Mouse (Mus musculus): ENCODE data around the gene Krt81. TPM values are rescaled to one million over a fixed set of nuclear protein-coding genes. Genes with fewer than 3 reads are reported as not detected.

The Krt81 gene
- total and polyA plus RNA-seq, 3 experiments = not detected

GRCm38 (mm10) chr15:101495266-101495665, 31.7 kb upstream of the Krt81 start:
- no peak for DNase-seq (ENCODE audit: low read depth, low spot score)
- no peaks in the 10 kb centered on the region for H3K4me1 ChIP-seq (ENCODE audit: control insufficient read depth in 1 of 2, insufficient read depth in 2 of 2, low read length in 2 of 2)
- H3K9me3 ChIP-seq (replicated peaks; ENCODE audit: insufficient read depth, low read length) = no peaks in the 10 kb centered on the region
- H3K79me2 ChIP-seq (ENCODE audit: control insufficient read depth, insufficient read depth, low read length, poor library complexity) = no peaks in the 10 kb centered on the region
- H3K4me3 ChIP-seq (ENCODE audit: control insufficient read depth in 1 of 2, insufficient read depth in 1 of 2, low read depth in 2 of 2, low read length in 2 of 2) = no peak overlapping the region
- H3K36me3 ChIP-seq (ENCODE audit: control insufficient read depth in 1 of 2, insufficient read depth in 2 of 2, low read length in 2 of 2) = no peaks in the 10 kb centered on the region
- TF ChIP-seq E2F4 (IDR thresholded peaks at IDR 0.05; ENCODE audit: borderline replicate concordance, low read depth, low read length) = no peak
- TF ChIP-seq MYB (IDR thresholded peaks at IDR 0.05; ENCODE audit: low read depth, low read length) = no peak
- no peak for TF ChIP-seq MAZ (IDR thresholded peaks at IDR 0.05; ENCODE audit: low read depth, low read length)
- no peak for TF ChIP-seq KAT2A (conservative IDR thresholded peaks at IDR 0.05; ENCODE audit: low read depth, low read length)
- no peak for TF ChIP-seq GATA1 (IDR thresholded peaks at IDR 0.05; ENCODE audit: low read depth, low read length)
- H3K9ac ChIP-seq (ENCODE audit: control insufficient read depth, low read depth, low read length, poor library complexity, severe bottlenecking) = no peak overlapping the region
- no peaks in the 10 kb centered on the region for H3K27me3 ChIP-seq (ENCODE audit: control insufficient read depth in 1 of 2, insufficient read depth in 2 of 2, low read length in 2 of 2)
- H3K27ac ChIP-seq (ENCODE audit: control insufficient read depth, low read depth, low read length) = no peak overlapping the region

GRCm38 (mm10) chr15:101494203-101494602, 30.7 kb upstream of the Krt81 start:
- TF ChIP-seq TAL1 (IDR thresholded peaks at IDR 0.05; ENCODE audit: low read length) (no peak), USF2 (IDR thresholded peaks at IDR 0.05; ENCODE audit: borderline replicate concordance in 1 of 2, insufficient read depth in 1 of 2, low read depth in 1 of 2, low read length in 2 of 2) (no peak), USF1 (IDR thresholded peaks at IDR 0.05; ENCODE audit: low read depth, low read length) (no peak), SMC3 (IDR thresholded peaks at IDR 0.05; ENCODE audit: low read depth, low read length) (no peak), ZMIZ1 (IDR thresholded peaks at IDR 0.05; ENCODE audit: low read depth, low read length) (no peak), GABPA (IDR thresholded peaks at IDR 0.05; ENCODE audit: low read depth, low read length) (no peak), POLR2AphosphoS2 (IDR thresholded peaks at IDR 0.05; ENCODE audit: low read length) (no peak), MXI1 (IDR thresholded peaks at IDR 0.05; ENCODE audit: low read depth, low read length) (no peak), MYB (IDR thresholded peaks at IDR 0.05; ENCODE audit: low read depth, low read length) (no peak), RAD21 (IDR thresholded peaks at IDR 0.05; ENCODE audit: low read depth, low read length) (no peak), ETS1 (IDR thresholded peaks at IDR 0.05; ENCODE audit: low read depth, low read length) (no peak)
- H3K9ac ChIP-seq (ENCODE audit: control insufficient read depth, low read depth, low read length, poor library complexity, severe bottlenecking) = no peak overlapping the region
- no peaks in the 10 kb centered on the region for H3K79me2 ChIP-seq (ENCODE audit: control insufficient read depth, insufficient read depth, low read length, poor library complexity)
- no peak overlapping the region for H3K4me3 ChIP-seq (ENCODE audit: control insufficient read depth in 1 of 2, insufficient read depth in 1 of 2, low read depth in 2 of 2, low read length in 2 of 2)
- H3K36me3 ChIP-seq (ENCODE audit: control insufficient read depth in 1 of 2, insufficient read depth in 2 of 2, low read length in 2 of 2) = no peaks in the 10 kb centered on the region
- no peak for DNase-seq (ENCODE audit: low read depth, low spot score)
- H3K27me3 ChIP-seq (ENCODE audit: control insufficient read depth in 1 of 2, insufficient read depth in 2 of 2, low read length in 2 of 2) = no peaks in the 10 kb centered on the region
- no peak overlapping the region for H3K27ac ChIP-seq (ENCODE audit: control insufficient read depth, low read depth, low read length)
- H3K4me1 ChIP-seq (ENCODE audit: control insufficient read depth in 1 of 2, insufficient read depth in 2 of 2, low read length in 2 of 2) = no peaks in the 10 kb centered on the region
- H3K9me3 ChIP-seq (replicated peaks; ENCODE audit: insufficient read depth, low read length) = no peaks in the 10 kb centered on the region

GRCm38 (mm10) chr15:101493713-101494112, 30.2 kb upstream of the Krt81 start:
- DNase-seq (ENCODE audit: low read depth, low spot score) = no peak
- Histone ChIP-seq H3K4me1 (ENCODE audit: control insufficient read depth in 1 of 2, insufficient read depth in 2 of 2, low read length in 2 of 2) (no peaks in the 10 kb centered on the region), H3K79me2 (ENCODE audit: control insufficient read depth, insufficient read depth, low read length, poor library complexity) (no peaks in the 10 kb centered on the region), H3K27ac (ENCODE audit: control insufficient read depth, low read depth, low read length) (no peak overlapping the region), H3K9ac (ENCODE audit: control insufficient read depth, low read depth, low read length, poor library complexity, severe bottlenecking) (no peak overlapping the region), H3K27me3 (ENCODE audit: control insufficient read depth in 1 of 2, insufficient read depth in 2 of 2, low read length in 2 of 2) (no peaks in the 10 kb centered on the region), H3K9me3 (replicated peaks; ENCODE audit: insufficient read depth, low read length) (no peaks in the 10 kb centered on the region), H3K36me3 (ENCODE audit: control insufficient read depth in 1 of 2, insufficient read depth in 2 of 2, low read length in 2 of 2) (no peaks in the 10 kb centered on the region), H3K4me3 (ENCODE audit: control insufficient read depth in 1 of 2, insufficient read depth in 1 of 2, low read depth in 2 of 2, low read length in 2 of 2) (no peak overlapping the region)
- TF ChIP-seq MYC (IDR thresholded peaks at IDR 0.05; ENCODE audit: low read depth, low read length) = no peak
- no peak for TF ChIP-seq CHD2 (IDR thresholded peaks at IDR 0.05; ENCODE audit: low read length)
- TF ChIP-seq MYB (IDR thresholded peaks at IDR 0.05; ENCODE audit: low read depth, low read length) = no peak
- TF ChIP-seq TAL1 (IDR thresholded peaks at IDR 0.05; ENCODE audit: low read length) = no peak
- TF ChIP-seq ZMIZ1 (IDR thresholded peaks at IDR 0.05; ENCODE audit: low read depth, low read length) = no peak
- TF ChIP-seq KAT2A (conservative IDR thresholded peaks at IDR 0.05; ENCODE audit: low read depth, low read length) = no peak
- TF ChIP-seq POLR2A (IDR thresholded peaks at IDR 0.05; ENCODE audit: control insufficient read depth in 1 of 2, insufficient read depth in 1 of 2, low read depth in 1 of 2, low read length in 2 of 2, poor library complexity in 1 of 2) = no peak
- TF ChIP-seq ZNF384 (IDR thresholded peaks at IDR 0.05; ENCODE audit: low read depth, low read length) = no peak
- no peak for TF ChIP-seq TBP (IDR thresholded peaks at IDR 0.05; ENCODE audit: low read depth, low read length)
- TF ChIP-seq MAFK (IDR thresholded peaks at IDR 0.05; ENCODE audit: borderline replicate concordance, low read depth, low read length) = no peak
- no peak for TF ChIP-seq MAZ (IDR thresholded peaks at IDR 0.05; ENCODE audit: low read depth, low read length)

Measured in MEL (cell line).